Comparison of ENCODE assay signal across 22 mouse cellular contexts in genomic region chr8:119964859-119965258, GRCm38 (mm10). TPM values are rescaled to one million over a fixed set of nuclear protein-coding genes. Genes with fewer than 3 reads are reported as not detected.
DNase-seq lines count a peak whose midpoint lies in the region; ATAC-seq and TF ChIP-seq lines count a peak whose summit lies in the region.
"Had no signal": no experiment of that assay in that cellular context is flagged by ENCODE, and none has a peak within 500 bp of the region (broad histone marks: within the 10 kb centered on the region; RNA-seq: fewer than 3 reads in every experiment).

No protein-coding gene starts in this region.

- H3K4me3 ChIP-seq in embryonic facial prominence, embryonic 13.5 days = no peak overlapping the region
- no peak overlapping the region for H3K4me3 ChIP-seq in embryonic facial prominence, embryonic 10.5 days
- H3K4me3 ChIP-seq in C2C12 (ENCODE audit: insufficient read depth, poor library complexity, severe bottlenecking) (no peak overlapping the region), myocyte (no peak overlapping the region)
- H3K4me3 ChIP-seq in embryonic facial prominence, embryonic 15.5 days (replicated peaks) = no peak overlapping the region
- H3K4me3 ChIP-seq: embryonic facial prominence, embryonic 12.5 days; forebrain, embryonic 13.5 days; forebrain, embryonic 15.5 days had no signal

- H3K9ac ChIP-seq in embryonic facial prominence, embryonic 13.5 days = no peak overlapping the region
- H3K9ac ChIP-seq in embryonic facial prominence, embryonic 15.5 days = no peak overlapping the region
- H3K9ac ChIP-seq: embryonic facial prominence, embryonic 12.5 days; forebrain, embryonic 13.5 days; forebrain, embryonic 15.5 days; forebrain, postnatal 0 days had no signal

- no peak for DNase-seq in embryonic facial prominence, embryonic 10.5 days (ENCODE audit: low spot score)
- no peak for DNase-seq in spleen, postnatal 10 days (ENCODE audit: low spot score in 2 of 2)
- no peak for DNase-seq in cerebellum, adult 9-10 months
- DNase-seq: adrenal gland, adult 2 months; adrenal gland, postnatal 14 days; adrenal gland, postnatal 36 days; B cell, adult 2 months; cerebellum, adult 11-12 months; cerebellum, adult 2 months; cerebellum, adult 9-11 months; cerebellum, postnatal 14 days; cerebellum, postnatal 36 days; embryo, embryonic 11 days; forebrain, postnatal 0 days had no signal

- no peaks in the 10 kb centered on the region for H3K27me3 ChIP-seq in embryonic facial prominence, embryonic 13.5 days
- no peaks in the 10 kb centered on the region for H3K27me3 ChIP-seq in embryonic facial prominence, embryonic 10.5 days (replicated peaks; ENCODE audit: low read depth, poor library complexity, severe bottlenecking)
- H3K27me3 ChIP-seq in C2C12 (ENCODE audit: control insufficient read depth, insufficient read depth, insufficient read length) = no peaks in the 10 kb centered on the region
- H3K27me3 ChIP-seq in embryonic facial prominence, embryonic 15.5 days = no peaks in the 10 kb centered on the region
- no peaks in the 10 kb centered on the region for H3K27me3 ChIP-seq in myocyte (ENCODE audit: control insufficient read depth, insufficient read depth, insufficient read length)
- H3K27me3 ChIP-seq: embryonic facial prominence, embryonic 12.5 days; forebrain, embryonic 13.5 days; forebrain, embryonic 15.5 days had no signal

- TF ChIP-seq POLR2A in myocyte (IDR thresholded peaks at IDR 0.05; ENCODE audit: insufficient read length, low read depth) = no peak

- ATAC-seq in embryonic facial prominence, embryonic 13.5 days (ENCODE audit: insufficient number of reproducible peaks, insufficient read depth, low FRiP score, low TSS enrichment, low read depth) = no peak
- no peak for ATAC-seq in embryonic facial prominence, embryonic 15.5 days (ENCODE audit: insufficient number of reproducible peaks, low FRiP score, low TSS enrichment, low read depth)
- ATAC-seq: forebrain, embryonic 13.5 days; forebrain, embryonic 15.5 days; forebrain, postnatal 0 days had no signal

- H3K9me3 ChIP-seq in embryonic facial prominence, embryonic 13.5 days = 0 out of 2 replicates have a peak, but pooled peaks cover 4% of the 10 kb centered on the region
- H3K9me3 ChIP-seq in embryonic facial prominence, embryonic 10.5 days = peaks cover 12% of the 10 kb centered on the region
- H3K9me3 ChIP-seq in embryonic facial prominence, embryonic 15.5 days (replicated peaks) = no peaks in the 10 kb centered on the region
- H3K9me3 ChIP-seq: embryonic facial prominence, embryonic 12.5 days; forebrain, embryonic 15.5 days had no signal

- H3ac ChIP-seq in C2C12 (ENCODE audit: control insufficient read depth, insufficient read length, low read depth) (no peak overlapping the region), myocyte (ENCODE audit: control insufficient read depth, insufficient read length) (no peak overlapping the region)

- 0 out of 2 replicates have a peak overlapping the region, but pooled peaks have one; percentile 51 for H3K27ac ChIP-seq in embryonic facial prominence, embryonic 13.5 days
- H3K27ac ChIP-seq in embryonic facial prominence, embryonic 10.5 days (replicated peaks) = no peak overlapping the region
- H3K27ac ChIP-seq in embryonic facial prominence, embryonic 15.5 days (replicated peaks) = peak overlapping the region; percentile 61; the same call in 1 of the 2 replicates
- H3K27ac ChIP-seq: embryonic facial prominence, embryonic 12.5 days; forebrain, embryonic 13.5 days; forebrain, embryonic 15.5 days had no signal

- no peaks in the 10 kb centered on the region for H3K36me3 ChIP-seq in embryonic facial prominence, embryonic 13.5 days
- no peaks in the 10 kb centered on the region for H3K36me3 ChIP-seq in embryonic facial prominence, embryonic 10.5 days (replicated peaks)
- H3K36me3 ChIP-seq in C2C12 (ENCODE audit: control insufficient read depth, insufficient read depth) (no peaks in the 10 kb centered on the region), myocyte (ENCODE audit: control insufficient read depth, insufficient read depth) (no peaks in the 10 kb centered on the region)
- H3K36me3 ChIP-seq in embryonic facial prominence, embryonic 15.5 days = no peaks in the 10 kb centered on the region
- H3K36me3 ChIP-seq: embryonic facial prominence, embryonic 12.5 days; forebrain, embryonic 15.5 days had no signal

- TF ChIP-seq CTCF in C2C12 (IDR thresholded peaks at IDR 0.05; ENCODE audit: control insufficient read depth, insufficient read depth, insufficient read length) = no peak

- peaks cover 15% of the 10 kb centered on the region for H3K4me1 ChIP-seq in embryonic facial prominence, embryonic 13.5 days
- peaks cover 13% of the 10 kb centered on the region for H3K4me1 ChIP-seq in embryonic facial prominence, embryonic 10.5 days
- H3K4me1 ChIP-seq in embryonic facial prominence, embryonic 15.5 days = peaks cover 12% of the 10 kb centered on the region

- H3K79me2 ChIP-seq in C2C12 (ENCODE audit: control insufficient read depth, insufficient read depth) (no peaks in the 10 kb centered on the region), myocyte (ENCODE audit: control insufficient read depth, insufficient read depth) (no peaks in the 10 kb centered on the region)

- no peaks in the 10 kb centered on the region for H3K79me3 ChIP-seq in C2C12 (ENCODE audit: low read depth)

- WGBS in embryonic facial prominence, embryonic 13.5 days = 62% methylated on average over 4 of the region's 4 CpGs
- 88% methylated on average over 4 of the region's 4 CpGs for WGBS in embryonic facial prominence, embryonic 10.5 days
- WGBS in embryonic facial prominence, embryonic 15.5 days = 55% methylated on average over 4 of the region's 4 CpGs

- H3K4me2 ChIP-seq in embryonic facial prominence, embryonic 13.5 days = no peak overlapping the region
- no peak overlapping the region for H3K4me2 ChIP-seq in embryonic facial prominence, embryonic 15.5 days (replicated peaks)
- peak overlapping the region; percentile 35 for H3K4me2 ChIP-seq in myocyte (ENCODE audit: low read depth)
- H3K4me2 ChIP-seq: embryonic facial prominence, embryonic 12.5 days; forebrain, embryonic 13.5 days; forebrain, embryonic 15.5 days had no signal

TF ChIP-seq in C2C12, 6 proteins besides CTCF, POLR2A, EP300 and RAD21:
- TF ChIP-seq MAX (IDR thresholded peaks at IDR 0.05) (no peak), USF1 (IDR thresholded peaks at IDR 0.05; ENCODE audit: low read depth) (peak; percentile 23), CEBPB (IDR thresholded peaks at IDR 0.05; ENCODE audit: low read depth) (no peak), MYOD1 (IDR thresholded peaks at IDR 0.05; ENCODE audit: control insufficient read depth, insufficient read length, low read depth) (peak; percentile 68)

TF ChIP-seq in myocyte, 11 proteins besides CTCF, POLR2A, EP300 and RAD21:
- TF ChIP-seq CEBPB (IDR thresholded peaks at IDR 0.05; ENCODE audit: insufficient read depth, poor library complexity, severe bottlenecking) (no peak), E2F4 (IDR thresholded peaks at IDR 0.05; ENCODE audit: insufficient read depth) (no peak), MYOD1 (IDR thresholded peaks at IDR 0.05; ENCODE audit: control insufficient read depth in 1 of 3, insufficient read length in 2 of 3, low read depth in 2 of 3) (peak in 1 of 3 experiments; percentile 25), MYOG (IDR thresholded peaks at IDR 0.05; ENCODE audit: control insufficient read depth in 1 of 3, insufficient read depth in 1 of 3, insufficient read length in 2 of 3, low read depth in 2 of 3) (peak in 2 of 3 experiments; percentile 9 to 60)

RNA-seq across cellular contexts. Expression of gene Crispld2, which starts 27.4 kb away (rescaled TPM):
- 6.9 and 7.8 TPM in 2 replicates for polyA plus RNA-seq in embryonic facial prominence, embryonic 13.5 days (2015; fragmentation: Nextera tagmentation; extraction: Ambion mirVana)
- 6.1 and 6.5 TPM in 2 replicates for polyA plus RNA-seq in embryonic facial prominence, embryonic 10.5 days (2016; fragmentation: Nextera tagmentation; extraction: Ambion mirVana)
- polyA plus RNA-seq in C2C12 (2012; fragmentation: generic; extraction: Trizol) (0.13 TPM), myocyte (2012; fragmentation: generic; extraction: Trizol) (0.07 TPM)
- 11.6 and 13.1 TPM in 2 replicates for polyA plus RNA-seq in embryonic facial prominence, embryonic 15.5 days (2015; fragmentation: Nextera tagmentation; extraction: Ambion mirVana)

RNA-seq across cellular contexts. Expression of gene Gm20388, which starts 54.2 kb away (rescaled TPM):
- 7.1 TPM in 1 of 2 replicates, not detected in the other for polyA plus RNA-seq in embryonic facial prominence, embryonic 13.5 days (2015; fragmentation: Nextera tagmentation; extraction: Ambion mirVana)
- polyA plus RNA-seq in embryonic facial prominence, embryonic 10.5 days (2016; fragmentation: Nextera tagmentation; extraction: Ambion mirVana) = 1.1 and 3.6 TPM in 2 replicates
- polyA plus RNA-seq in C2C12 (2012; fragmentation: generic; extraction: Trizol) (15.0 TPM), myocyte (2012; fragmentation: generic; extraction: Trizol) (15.3 TPM)
- polyA plus RNA-seq in embryonic facial prominence, embryonic 15.5 days (2015; fragmentation: Nextera tagmentation; extraction: Ambion mirVana) = 5.9 and 8.0 TPM in 2 replicates
- polyA plus RNA-seq: embryonic facial prominence, embryonic 12.5 days; forebrain, embryonic 11.5 days; forebrain, embryonic 15.5 days; forebrain, postnatal 0 days had no signal

RNA-seq across cellular contexts. Expression of gene Usp10, which starts 54.7 kb away (rescaled TPM):
- polyA plus RNA-seq in embryonic facial prominence, embryonic 13.5 days (2015; fragmentation: Nextera tagmentation; extraction: Ambion mirVana) = 127 and 144 TPM in 2 replicates
- polyA plus RNA-seq in embryonic facial prominence, embryonic 10.5 days (2016; fragmentation: Nextera tagmentation; extraction: Ambion mirVana) = 234 and 241 TPM in 2 replicates
- polyA plus RNA-seq in C2C12 (2012; fragmentation: generic; extraction: Trizol) (101 TPM), myocyte (2012; fragmentation: generic; extraction: Trizol) (59.3 TPM)
- polyA plus RNA-seq in embryonic facial prominence, embryonic 15.5 days (2015; fragmentation: Nextera tagmentation; extraction: Ambion mirVana) = 111 and 114 TPM in 2 replicates
